Mouse (Mus musculus) embryonic facial prominence, embryonic 14.5 days (tissue): Measurements from ENCODE around the gene Olfr419. TPM values are rescaled to one million over a fixed set of nuclear protein-coding genes. Genes with fewer than 3 reads are reported as not detected.

Experiments used
- ATAC-seq: fragments of 200-750 bp; cut with Nextera tagmentation; 2 replicates; pipeline ENCODE4 v1.8.0; 2017; ENCODE audit warnings: low read depth, moderate number of reproducible peaks, moderate TSS enrichment
- DNase-seq: peaks from one replicate; pipeline ENCODE4 v3.0.0-alpha.2; 2015; ENCODE audit warnings: low spot score
- H3K27ac ChIP-seq: fragments of 300-500 bp; sonication (generic); replicated peaks from 2 replicates; pipeline ENCODE4 v1.5.1; 2014; ENCODE audit warnings: low read depth, mild to moderate bottlenecking, low read length, moderate library complexity
- H3K27me3 ChIP-seq: fragments of 300-500 bp; sonication (generic); replicated peaks from 2 replicates; pipeline ENCODE4 v1.6.1; 2014; ENCODE audit warnings: low read length; ENCODE audit not compliant: control insufficient read depth, insufficient read depth
- H3K36me3 ChIP-seq: fragments of 300-500 bp; sonication (generic); 2 replicates; pipeline ENCODE4 v1.6.1; 2014; ENCODE audit warnings: low read length, mixed read lengths; ENCODE audit not compliant: control insufficient read depth, insufficient read depth
- H3K4me1 ChIP-seq: fragments of 300-500 bp; sonication (generic); 2 replicates; pipeline ENCODE4 v1.6.1; 2014; ENCODE audit warnings: antibody characterized with exemption, low read length; ENCODE audit not compliant: control insufficient read depth, insufficient read depth
- H3K4me2 ChIP-seq: fragments of 300-500 bp; sonication (generic); 2 replicates; pipeline ENCODE4 v1.6.1; 2014; ENCODE audit warnings: low read depth, mild to moderate bottlenecking, low read length, moderate library complexity, mixed read lengths
- H3K4me3 ChIP-seq: fragments of 300-500 bp; sonication (generic); 2 replicates; pipeline ENCODE4 v1.5.1; 2014; ENCODE audit warnings: low read depth, mild to moderate bottlenecking, low read length
- H3K9ac ChIP-seq: fragments of 300-500 bp; sonication (generic); 2 replicates; pipeline ENCODE4 v1.6.1; 2014; ENCODE audit warnings: low read depth, mild to moderate bottlenecking, low read length, moderate library complexity, mixed read lengths
- H3K9me3 ChIP-seq: fragments of 300-500 bp; sonication (generic); 2 replicates; pipeline ENCODE4 v1.6.1; 2016; ENCODE audit warnings: low read length; ENCODE audit not compliant: control insufficient read depth
- WGBS: fragments of 180-500 bp; shearing (Covaris S2); extraction: QIAGEN DNeasy Blood & Tissue Kit; methylation state at CpG from one replicate; pipeline ENCODE4 v1.1.7; 2014; 5-methylcytosine and 5-hydroxymethylcytosine counted together
- polyA plus RNA-seq: library from polyadenylated mRNA; unstranded; fragments of >200 nt; fragmentation: Nextera tagmentation; extraction: Ambion mirVana; gene quantifications from 2 replicates; pipeline ENCODE4 v1.2.1, GENCODE M21; 2014

Olfr419 gene
- 0.18 TPM in 1 of 2 replicates, not detected in the other for polyA plus RNA-seq

DNA sequence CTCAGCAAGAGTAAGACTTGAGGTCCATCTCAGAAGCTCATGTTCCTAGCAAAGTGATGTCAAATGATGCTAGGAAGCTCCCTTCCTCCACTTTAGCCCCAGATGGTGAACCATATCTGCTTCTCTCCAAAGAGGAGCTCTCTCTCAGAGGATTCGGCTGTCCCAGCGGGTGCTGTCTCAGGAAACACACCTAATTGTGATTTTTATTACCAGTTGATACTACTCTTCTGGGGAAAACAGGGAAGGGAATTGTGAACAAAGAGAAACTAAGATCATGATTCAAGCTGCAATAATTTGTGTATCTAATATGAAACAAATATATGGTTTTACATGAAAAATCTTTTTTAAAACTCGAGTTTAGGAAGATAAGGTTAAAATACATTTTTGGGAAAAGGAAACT, at the start of gene Olfr419:
Olfr419 (minus strand) TSS at position 101 of the 400 bp plus-strand sequence.
- no peak for ATAC-seq
- DNase-seq, result no peak
- 75% methylated on average over 3 of the region's 3 CpGs for WGBS
- Histone ChIP-seq H3K27ac (no peak within 1 kb of the TSS), H3K9ac (no peak within 1 kb of the TSS), H3K4me3 (no peak within 1 kb of the TSS), H3K4me1 (no peaks in the 10 kb centered on the region), H3K4me2 (no peak within 1 kb of the TSS), H3K27me3 (no peaks in the 10 kb centered on the region), H3K9me3 (no peaks in the 10 kb centered on the region), H3K36me3 (no peaks in the 10 kb centered on the region)

DNA sequence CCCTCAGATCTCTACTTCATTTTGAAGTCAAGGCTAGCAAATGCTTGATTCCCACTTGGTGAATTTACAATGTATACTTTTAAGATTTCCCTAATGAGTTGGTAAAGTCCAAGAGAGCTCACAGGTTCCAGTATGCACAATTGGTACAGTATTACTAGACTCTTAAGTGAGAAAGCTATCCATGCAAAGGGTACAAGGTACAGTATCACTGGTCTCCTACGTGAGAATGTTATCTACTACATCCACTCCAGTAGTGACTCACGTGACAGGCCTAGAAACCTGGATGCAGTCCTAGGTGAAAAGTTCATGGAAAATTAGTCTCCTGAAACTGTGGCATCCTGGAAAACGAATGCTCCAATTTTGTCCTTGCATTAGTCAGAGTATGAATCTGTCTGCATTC, 18.8 kb upstream of the Olfr419 start:
- Histone ChIP-seq H3K4me3 (no peak overlapping the region), H3K36me3 (no peaks in the 10 kb centered on the region), H3K9me3 (no peaks in the 10 kb centered on the region), H3K9ac (no peak overlapping the region), H3K4me2 (no peak overlapping the region), H3K27ac (no peak overlapping the region), H3K4me1 (no peaks in the 10 kb centered on the region), H3K27me3 (no peaks in the 10 kb centered on the region)
- no peak for ATAC-seq
- 83% methylated on average over 3 of the region's 3 CpGs for WGBS
- no peak for DNase-seq

DNA sequence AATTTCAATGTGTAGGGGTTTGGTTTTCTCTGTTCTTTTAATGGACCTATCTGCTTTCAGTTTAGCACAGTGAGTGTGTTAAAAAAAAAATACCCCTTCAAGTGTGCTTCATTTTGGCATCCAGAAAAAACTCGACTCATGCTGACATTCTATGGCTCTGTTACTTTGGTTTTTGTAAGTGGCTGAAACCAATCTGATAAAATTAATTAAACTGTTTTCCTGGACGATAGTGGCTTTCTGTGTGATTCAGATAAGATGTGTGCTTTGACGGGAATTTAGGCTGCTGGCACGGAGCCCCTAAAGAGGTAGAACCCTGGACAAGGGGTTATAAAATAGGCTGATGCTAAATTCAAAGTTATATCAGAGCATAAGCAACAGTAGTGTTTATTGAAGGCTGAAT, 17.3 kb upstream of the Olfr419 start:
- H3K9me3 ChIP-seq, result no peaks in the 10 kb centered on the region
- DNase-seq (no peak), ATAC-seq (no peak)
- whole genome bisulfite sequencing, result 76% methylated on average over 4 of the region's 4 CpGs
- H3K4me3 ChIP-seq, result no peak overlapping the region
- no peak overlapping the region for H3K27ac ChIP-seq
- no peaks in the 10 kb centered on the region for H3K4me1 ChIP-seq
- no peaks in the 10 kb centered on the region for H3K36me3 ChIP-seq
- H3K4me2 ChIP-seq, result no peak overlapping the region
- no peaks in the 10 kb centered on the region for H3K27me3 ChIP-seq
- no peak overlapping the region for H3K9ac ChIP-seq

DNA sequence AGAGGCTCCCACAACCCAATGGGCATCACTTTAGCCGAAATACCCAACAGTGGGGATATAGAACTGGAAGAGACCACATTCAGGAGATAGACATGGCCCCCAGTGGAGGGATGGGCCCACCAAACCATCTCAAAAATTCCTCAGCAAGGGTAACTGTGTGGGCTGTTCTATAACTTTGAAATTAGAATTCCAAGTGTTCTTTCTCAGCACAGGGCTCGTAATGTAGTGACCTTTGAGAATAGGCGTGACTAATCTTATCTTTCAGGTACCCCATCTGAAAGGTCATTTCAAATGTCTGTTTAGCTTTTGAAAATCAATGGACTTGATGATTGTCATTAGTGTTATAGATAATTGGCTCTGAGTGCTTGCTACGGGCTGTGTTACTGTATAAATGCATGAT, 16.0 kb upstream of the Olfr419 start:
- no peak overlapping the region for H3K9ac ChIP-seq
- ATAC-seq (no peak), DNase-seq (no peak)
- H3K27ac ChIP-seq, result no peak overlapping the region
- WGBS, result 85% methylated on average over 4 of the region's 4 CpGs
- H3K9me3 ChIP-seq, result no peaks in the 10 kb centered on the region
- no peaks in the 10 kb centered on the region for H3K36me3 ChIP-seq
- H3K27me3 ChIP-seq, result no peaks in the 10 kb centered on the region
- no peak overlapping the region for H3K4me3 ChIP-seq
- no peaks in the 10 kb centered on the region for H3K4me1 ChIP-seq
- H3K4me2 ChIP-seq, result no peak overlapping the region

DNA sequence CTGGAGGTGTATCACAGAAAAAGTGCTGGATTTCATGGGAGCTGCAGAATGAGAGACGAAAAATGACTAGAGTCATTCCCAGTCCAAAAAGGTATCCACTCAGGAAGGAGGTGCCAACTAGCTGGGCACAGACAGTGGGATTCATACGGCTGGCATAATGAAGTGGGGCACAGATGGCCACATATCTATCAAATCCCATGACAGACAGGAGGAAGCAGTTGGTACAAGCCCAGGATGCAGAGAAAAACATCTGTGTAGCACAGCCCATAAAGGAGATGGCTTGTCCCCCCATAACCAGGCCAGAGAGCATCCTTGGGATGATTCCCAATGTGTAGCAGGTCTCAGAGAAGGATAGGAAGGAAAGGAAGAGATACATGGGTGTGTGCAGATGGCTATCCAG, 1.5 kb downstream of the Olfr419 start:
- Histone ChIP-seq H3K4me2 (no peak overlapping the region), H3K36me3 (no peaks in the 10 kb centered on the region), H3K27ac (no peak overlapping the region), H3K4me3 (no peak overlapping the region), H3K4me1 (no peaks in the 10 kb centered on the region), H3K9ac (no peak overlapping the region), H3K9me3 (no peaks in the 10 kb centered on the region), H3K27me3 (no peaks in the 10 kb centered on the region)
- WGBS, result 95% methylated on average over 2 of the region's 2 CpGs
- ATAC-seq, result no peak
- DNase-seq, result no peak

GRCm38 (mm10) chr1:174247170-174247569, 4.7 kb downstream of the Olfr419 start:
- ATAC-seq (no peak), DNase-seq (no peak)
- Histone ChIP-seq H3K4me3 (no peak overlapping the region), H3K36me3 (no peaks in the 10 kb centered on the region), H3K9me3 (no peaks in the 10 kb centered on the region), H3K27me3 (no peaks in the 10 kb centered on the region), H3K9ac (no peak overlapping the region), H3K4me1 (no peaks in the 10 kb centered on the region), H3K27ac (no peak overlapping the region), H3K4me2 (no peak overlapping the region)
- WGBS, result 88% methylated on average over 6 of the region's 6 CpGs

- H3K9ac ChIP-seq, result no peak overlapping the region
- ATAC-seq, result no peak
Measured at GRCm38 (mm10) chr1:174246080-174246479, 5.8 kb downstream of the Olfr419 start.

DNA sequence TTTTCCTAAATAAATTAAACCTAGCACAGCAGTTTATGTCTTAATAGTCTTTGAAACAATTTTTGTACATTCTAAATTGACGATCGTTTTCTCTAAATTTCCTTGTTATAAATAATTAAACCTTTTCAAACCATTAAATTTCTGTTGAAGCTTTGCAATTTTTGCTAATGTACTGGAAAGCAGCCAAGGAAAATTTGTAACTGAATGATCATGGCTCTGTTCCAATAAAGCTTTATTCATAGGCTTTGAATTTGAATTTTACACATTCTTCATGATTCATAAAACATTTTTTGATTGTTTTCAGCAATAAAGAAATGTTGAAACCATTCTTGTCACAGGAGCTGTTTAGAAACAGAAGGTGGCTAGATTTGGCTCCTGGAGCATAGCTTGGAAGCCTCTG, 7.2 kb downstream of the Olfr419 start:
- Histone ChIP-seq H3K27ac (no peak overlapping the region), H3K4me3 (no peak overlapping the region), H3K9me3 (no peaks in the 10 kb centered on the region), H3K4me1 (no peaks in the 10 kb centered on the region), H3K9ac (no peak overlapping the region), H3K27me3 (no peaks in the 10 kb centered on the region), H3K4me2 (no peak overlapping the region), H3K36me3 (no peaks in the 10 kb centered on the region)
- WGBS, result 78% methylated on average over 2 of the region's 2 CpGs
- ATAC-seq (no peak), DNase-seq (no peak)

More at GRCm38 (mm10) chr1:174246080-174246479, 5.8 kb downstream of the Olfr419 start:
- H3K4me2 ChIP-seq, result no peak overlapping the region
- WGBS, result 88% methylated on average over 1 of the region's 1 CpGs
- H3K9me3 ChIP-seq, result no peaks in the 10 kb centered on the region
- no peak overlapping the region for H3K27ac ChIP-seq
- H3K4me3 ChIP-seq, result no peak overlapping the region
- no peaks in the 10 kb centered on the region for H3K27me3 ChIP-seq
- DNase-seq, result no peak
- no peaks in the 10 kb centered on the region for H3K36me3 ChIP-seq
- no peaks in the 10 kb centered on the region for H3K4me1 ChIP-seq

GRCm38 (mm10) chr1:174239916-174240315, 11.9 kb downstream of the Olfr419 start:
- Histone ChIP-seq H3K27ac (no peak overlapping the region), H3K4me2 (no peak overlapping the region), H3K4me1 (no peaks in the 10 kb centered on the region), H3K9ac (no peak overlapping the region), H3K36me3 (no peaks in the 10 kb centered on the region), H3K4me3 (no peak overlapping the region), H3K27me3 (no peaks in the 10 kb centered on the region), H3K9me3 (no peaks in the 10 kb centered on the region)
- peak; percentile 24 for DNase-seq
- no peak for ATAC-seq
- WGBS, result 81% methylated on average over 4 of the region's 4 CpGs
